Mouse (Mus musculus) testis, postnatal 14 days (tissue): ENCODE measurements around the gene Tecpr2.

Source experiments
- DNase-seq: peaks from one replicate; pipeline ENCODE4 v3.0.0; 2021; ENCODE audit warnings: low spot score

The Tecpr2 gene

GRCm38 (mm10) chr12:111006339-111006738, 117.3 kb downstream of the Tecpr2 start:
- DNase-seq, result no peak

DNA sequence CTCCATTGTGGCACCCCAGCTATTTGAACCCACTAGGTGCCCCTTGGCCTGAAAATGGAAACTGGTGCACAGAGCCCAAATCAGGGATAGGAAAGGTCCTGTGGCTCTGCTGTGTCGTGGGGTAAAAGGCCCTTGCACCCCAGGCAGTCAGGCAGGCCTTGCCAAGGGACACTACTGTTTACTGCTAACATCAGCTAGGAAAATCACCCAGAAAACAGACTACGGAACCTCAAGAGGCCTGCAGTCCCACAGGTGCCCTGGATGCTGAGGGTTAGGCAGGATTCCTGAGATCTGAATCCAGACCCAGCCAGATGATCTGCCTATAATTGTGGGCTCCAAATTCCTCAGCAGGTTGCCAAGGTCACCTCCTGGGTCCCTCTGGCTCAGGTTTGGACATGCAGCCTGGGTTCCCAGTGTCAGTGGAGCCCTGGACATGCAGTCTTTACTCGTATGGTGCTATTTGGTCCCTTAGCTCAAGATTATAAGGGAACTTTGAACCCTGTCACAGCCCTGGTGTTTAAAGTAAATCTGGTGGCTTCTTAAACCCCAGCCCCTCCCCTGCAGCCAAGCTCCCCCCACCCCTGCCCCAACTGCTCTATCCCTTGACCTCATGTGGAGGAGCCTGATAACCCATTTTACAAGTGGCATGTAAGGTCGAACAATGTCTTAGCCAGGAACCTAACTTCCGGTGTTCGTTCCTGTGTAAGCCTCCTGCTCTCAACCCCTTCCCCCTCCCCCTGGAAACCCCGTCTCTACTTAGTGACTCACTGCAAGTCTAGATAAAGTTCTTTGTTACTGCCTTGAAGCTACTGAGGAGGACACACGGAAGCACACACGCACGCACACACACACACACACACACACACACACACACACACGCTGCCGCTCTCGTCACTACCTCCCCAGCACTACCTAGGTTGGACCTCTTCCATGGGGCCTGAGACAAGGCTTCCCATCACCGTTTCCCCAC, 118.4 kb downstream of the Tecpr2 start:
- DNase-seq, result no peak

GRCm38 (mm10) chr12:111008500-111009490, 119.7 kb downstream of the Tecpr2 start:
- no peak for DNase-seq

- no peak for DNase-seq
These were observed 120.7 kb downstream of the Tecpr2 start for GRCm38 (mm10) chr12:111009615-111010257.

DNA sequence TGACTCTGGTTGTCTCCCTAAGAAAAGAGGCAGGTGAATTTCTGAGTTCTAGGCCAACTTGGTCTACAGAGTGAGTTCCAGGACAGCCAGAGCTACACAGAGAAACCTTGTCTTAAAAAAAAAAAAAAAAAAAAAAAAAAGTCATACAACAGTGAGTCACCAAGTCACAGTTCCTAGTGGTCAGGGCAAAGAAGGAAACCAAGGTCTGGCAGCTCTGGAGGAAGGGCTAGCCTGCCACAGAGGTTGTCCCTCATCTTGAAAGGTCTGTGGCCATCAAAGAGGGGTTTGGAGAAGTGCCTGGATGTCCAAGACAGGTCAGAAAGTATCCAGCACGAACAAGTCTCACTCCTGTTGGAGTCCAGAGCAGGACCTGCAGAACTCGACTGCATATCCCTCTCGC, 127.7 kb downstream of the Tecpr2 start:
- DNase-seq, result no peak

DNA sequence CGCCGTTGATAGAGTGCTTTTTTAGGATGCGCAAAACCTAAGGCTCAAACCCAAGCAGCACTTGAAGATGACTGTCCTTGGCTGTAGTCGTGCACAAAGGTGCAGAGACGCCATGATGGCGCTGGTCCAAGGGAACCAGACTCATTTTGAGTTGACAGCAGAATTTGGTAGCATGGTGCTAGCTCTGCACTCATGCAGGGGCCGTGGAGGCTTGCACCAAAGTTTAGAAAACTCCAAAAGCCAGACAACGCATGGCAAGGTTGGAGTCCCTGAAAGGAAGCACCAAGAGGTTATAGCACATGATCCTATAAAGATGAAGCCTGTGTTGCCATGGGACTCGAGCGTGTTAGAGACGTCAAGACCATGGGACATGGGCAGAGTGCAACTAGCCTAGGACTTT, 129.0 kb downstream of the Tecpr2 start:
- no peak for DNase-seq

- no peak for DNase-seq
These were observed 130.0 kb downstream of the Tecpr2 start for GRCm38 (mm10) chr12:111019086-111019485.

DNA sequence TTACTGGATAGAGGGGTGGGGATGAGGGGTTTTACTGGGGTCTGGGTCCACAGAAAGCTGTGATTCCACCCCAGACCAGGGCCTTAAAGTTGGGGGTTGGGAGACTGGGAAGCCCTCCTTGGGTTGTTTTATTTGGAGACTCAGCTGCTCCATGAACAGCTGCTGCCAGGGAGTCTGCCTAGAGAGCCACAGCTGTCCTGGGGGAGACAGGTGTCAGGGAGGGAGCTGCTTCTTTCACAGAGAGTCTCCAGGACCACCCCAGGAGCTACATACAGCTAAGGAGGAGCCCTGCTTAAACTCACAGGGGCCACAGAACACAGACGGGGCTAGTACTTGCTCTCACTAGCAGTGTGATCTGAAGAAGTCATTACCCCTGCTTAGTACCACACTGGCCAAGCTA, 132.1 kb downstream of the Tecpr2 start:
- no peak for DNase-seq

DNA sequence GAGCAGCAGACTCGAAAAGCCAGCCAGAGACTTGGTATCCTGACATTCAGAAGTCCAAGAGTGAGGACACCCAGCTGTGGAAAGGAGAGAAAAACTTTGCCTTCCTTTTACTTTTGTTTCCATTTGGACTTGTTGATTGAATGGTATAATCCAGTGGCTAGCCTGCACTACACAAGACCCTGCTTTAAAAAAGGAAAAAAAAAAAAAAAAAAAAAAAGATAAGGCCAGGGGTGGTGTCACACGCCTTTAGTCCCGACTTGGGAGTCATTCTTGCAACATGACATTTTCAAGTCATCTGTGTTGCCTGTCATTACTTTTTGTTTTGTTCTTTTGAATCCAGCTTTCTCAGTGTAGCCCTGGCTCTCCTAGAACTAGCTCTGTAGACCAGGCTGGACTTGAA, 132.5 kb downstream of the Tecpr2 start:
- no peak for DNase-seq
